Mouse (Mus musculus): ENCODE results near the gene Chit1. TPM values are rescaled to one million over a fixed set of nuclear protein-coding genes. Genes with fewer than 3 reads are reported as not detected.

Chit1 gene
- total RNA-seq, 1 experiment from 2014 or later, result 0.55 TPM

DNA sequence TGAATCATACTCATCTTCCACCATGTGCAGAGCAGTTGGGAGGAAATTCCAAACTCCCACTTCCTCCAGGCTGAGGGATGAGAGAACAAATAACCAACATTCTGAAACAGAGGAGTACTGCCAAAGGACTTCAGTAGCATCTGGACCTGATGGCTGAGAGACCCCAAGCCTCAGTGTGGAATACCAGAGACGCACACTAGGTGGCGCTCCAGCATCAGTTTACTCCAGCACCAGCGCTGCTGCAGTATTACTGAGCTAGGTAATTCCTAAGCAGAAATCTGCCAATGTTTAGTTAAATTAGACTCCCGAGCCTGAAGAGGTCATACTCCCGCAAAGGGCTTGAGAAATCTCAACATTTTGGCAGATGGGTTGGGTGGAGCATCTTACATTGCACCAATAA is 9.1 kb downstream of the Chit1 start:
- ATAC-seq (replicated peaks; ENCODE audit: low read depth, poor library complexity, severe bottlenecking), result peak; percentile 93

DNA sequence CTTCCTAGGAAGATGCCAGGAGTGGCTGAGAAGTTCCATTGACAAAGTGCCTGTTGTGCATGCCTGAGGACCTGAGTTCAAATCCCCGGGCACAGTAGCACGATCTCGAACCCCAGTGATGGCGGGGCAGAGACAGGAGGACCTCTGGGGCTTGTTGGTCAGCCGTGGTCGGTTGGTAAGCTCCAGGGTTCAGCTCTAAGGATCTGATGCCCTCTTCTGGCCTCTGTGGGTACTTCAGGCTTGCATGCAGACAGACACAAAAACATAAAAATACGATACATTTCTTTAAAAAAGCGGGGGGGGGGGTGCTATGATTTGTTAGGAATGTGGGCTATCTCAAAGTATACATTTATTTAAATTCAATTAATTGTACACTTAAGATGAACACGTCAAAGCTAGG is 11.2 kb downstream of the Chit1 start:
- 0 out of 2 replicates have a peak, but pooled peaks have one; percentile 42 for ATAC-seq (replicated peaks; ENCODE audit: low read depth, poor library complexity, severe bottlenecking)

DNA sequence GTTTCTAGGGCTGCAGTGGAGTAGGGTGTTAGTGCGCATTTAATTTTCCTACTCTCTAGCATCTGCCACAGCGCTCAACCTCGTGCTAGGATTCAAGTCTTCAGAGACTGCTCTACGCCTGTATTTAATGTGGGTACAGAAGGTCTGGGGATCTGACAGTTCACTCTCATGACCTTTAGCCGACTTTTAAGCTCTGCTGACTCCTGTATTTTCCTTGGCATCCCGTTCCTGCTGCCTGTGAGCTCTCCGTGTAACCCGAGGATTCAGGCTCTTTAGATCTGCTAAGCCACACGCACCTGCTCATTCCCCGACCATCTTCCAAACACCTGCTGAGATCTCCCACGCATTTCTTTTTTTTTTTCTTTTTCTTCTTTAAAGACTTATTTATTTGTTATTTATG is 22.3 kb downstream of the Chit1 start:
- ATAC-seq (replicated peaks; ENCODE audit: low read depth, poor library complexity, severe bottlenecking), result no peak

DNA sequence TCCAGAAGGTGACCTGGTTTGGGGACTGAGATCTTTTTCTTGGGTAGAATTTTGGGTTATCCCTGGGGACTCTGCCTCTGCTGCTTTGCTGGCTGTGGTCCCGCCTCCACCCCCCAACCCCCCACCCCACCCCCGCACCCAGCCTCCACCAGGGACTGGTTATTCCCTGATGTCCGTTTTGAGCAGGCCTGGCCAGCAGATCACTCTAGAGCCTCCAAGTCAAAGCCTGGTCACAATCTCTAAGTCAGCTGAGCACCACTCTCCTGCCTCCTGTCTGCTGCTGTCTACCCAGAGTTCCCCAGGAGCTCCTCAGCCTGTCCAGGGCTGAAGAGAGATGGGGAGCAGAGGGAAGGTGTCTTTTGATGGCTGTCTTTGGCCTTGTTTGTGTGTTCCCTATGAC is 25.3 kb downstream of the Chit1 start:
- no peak for ATAC-seq (replicated peaks; ENCODE audit: low read depth, poor library complexity, severe bottlenecking)

DNA sequence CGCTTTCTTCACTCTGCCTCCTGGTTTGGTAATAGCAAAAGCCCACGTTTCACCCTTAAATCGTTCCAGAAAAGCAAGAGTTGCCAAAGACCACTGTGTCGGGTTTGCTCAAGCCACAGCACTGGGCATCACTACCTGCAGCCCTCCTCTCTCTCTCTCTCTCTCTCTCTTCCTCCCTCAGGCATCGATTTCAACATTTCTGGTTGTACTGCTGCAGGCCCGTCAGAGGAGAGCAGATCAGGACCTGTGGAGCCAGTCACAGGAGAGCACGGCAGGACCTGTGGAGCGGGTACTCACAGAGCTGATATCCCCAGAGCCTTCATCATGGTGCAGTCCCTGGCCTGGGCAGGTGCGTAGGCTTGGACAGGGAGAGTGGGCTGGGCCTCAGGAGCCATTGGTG is 27.4 kb downstream of the Chit1 start:
- ATAC-seq (replicated peaks; ENCODE audit: low read depth, poor library complexity, severe bottlenecking), result no peak

DNA sequence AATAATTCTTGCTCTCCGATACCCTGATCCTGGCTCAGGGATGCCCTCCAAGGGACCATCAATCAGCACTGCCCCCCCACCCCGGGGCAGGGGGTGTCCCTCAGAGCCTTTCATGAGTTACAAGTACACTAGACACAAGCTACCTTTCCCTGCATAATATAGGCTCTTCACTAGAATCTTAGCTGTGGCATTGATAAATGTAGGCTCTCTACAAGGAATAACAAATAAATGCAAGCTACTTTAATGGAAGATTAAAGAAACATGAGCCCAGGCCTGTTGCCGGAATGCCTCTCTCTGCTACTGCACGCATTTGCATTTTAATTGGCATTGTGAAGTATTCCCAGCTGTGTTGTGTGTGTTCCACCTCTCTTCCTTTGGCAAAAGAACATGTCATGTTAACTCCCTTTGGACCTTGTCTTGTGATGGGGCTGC is 31.3 kb downstream of the Chit1 start:
- ATAC-seq (replicated peaks; ENCODE audit: low read depth, poor library complexity, severe bottlenecking), result no peak

DNA sequence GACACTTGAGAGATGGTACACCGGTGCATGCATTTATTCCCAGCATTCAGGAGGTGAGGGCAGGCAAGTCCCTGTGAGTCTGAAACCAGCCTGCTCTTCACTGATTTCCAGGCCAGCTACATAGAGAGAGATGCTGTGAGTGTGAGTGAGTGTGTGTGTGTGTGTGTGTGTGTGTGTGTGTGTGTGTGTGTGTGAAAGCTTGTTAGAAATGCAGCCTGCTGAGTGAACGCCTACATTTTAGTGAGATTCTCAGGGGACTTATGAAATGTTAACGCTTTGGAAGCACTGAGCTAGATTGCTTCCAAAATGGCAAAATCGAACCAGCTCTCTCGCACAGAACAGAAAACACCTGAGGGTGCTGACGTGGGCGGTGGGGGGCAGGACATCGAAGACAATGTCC is 35.0 kb downstream of the Chit1 start:
- no peak for ATAC-seq (replicated peaks; ENCODE audit: low read depth, poor library complexity, severe bottlenecking)

DNA sequence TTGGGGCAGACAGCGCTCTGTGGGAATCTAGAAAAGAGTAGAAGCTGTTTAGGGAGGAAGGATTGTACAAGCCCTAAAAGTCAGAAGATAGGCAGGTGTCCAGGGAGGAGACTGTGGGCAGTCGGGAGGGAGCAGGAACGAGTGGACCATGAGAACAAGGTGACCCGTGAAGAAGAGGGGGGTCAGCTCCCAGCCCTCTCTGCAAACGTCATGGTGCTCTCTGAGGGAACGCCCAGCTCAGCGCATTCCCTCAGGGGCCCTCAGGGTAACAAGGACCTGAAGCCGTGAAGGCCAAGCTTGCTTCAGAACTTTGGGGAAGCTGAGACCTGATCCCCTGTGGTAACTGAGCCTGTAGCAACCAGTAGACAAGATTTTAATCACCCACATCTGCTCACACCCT is 39.0 kb downstream of the Chit1 start:
- no peak for ATAC-seq (replicated peaks; ENCODE audit: low read depth, poor library complexity, severe bottlenecking)

DNA sequence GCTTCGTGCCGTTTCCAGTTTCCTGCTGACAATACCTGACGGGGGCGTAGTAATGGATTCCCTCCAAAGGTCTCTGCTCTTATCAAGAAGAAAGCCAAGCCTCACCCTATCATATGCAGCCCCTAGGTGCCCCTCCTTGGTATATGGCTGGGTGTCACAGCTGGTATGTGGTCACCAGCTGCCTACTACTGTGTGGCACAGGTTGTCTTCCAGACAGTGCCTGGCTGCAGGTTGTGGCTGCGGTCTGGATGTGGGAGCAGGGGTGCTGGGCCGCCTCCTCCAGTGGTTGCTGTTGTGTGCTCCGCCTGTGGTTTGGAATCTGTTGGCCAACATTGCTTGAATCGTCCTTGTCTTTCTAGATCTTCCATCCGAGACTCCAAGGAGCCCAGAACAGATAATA is 39.7 kb downstream of the Chit1 start:
- ATAC-seq (replicated peaks; ENCODE audit: low read depth, poor library complexity, severe bottlenecking), result no peak

DNA sequence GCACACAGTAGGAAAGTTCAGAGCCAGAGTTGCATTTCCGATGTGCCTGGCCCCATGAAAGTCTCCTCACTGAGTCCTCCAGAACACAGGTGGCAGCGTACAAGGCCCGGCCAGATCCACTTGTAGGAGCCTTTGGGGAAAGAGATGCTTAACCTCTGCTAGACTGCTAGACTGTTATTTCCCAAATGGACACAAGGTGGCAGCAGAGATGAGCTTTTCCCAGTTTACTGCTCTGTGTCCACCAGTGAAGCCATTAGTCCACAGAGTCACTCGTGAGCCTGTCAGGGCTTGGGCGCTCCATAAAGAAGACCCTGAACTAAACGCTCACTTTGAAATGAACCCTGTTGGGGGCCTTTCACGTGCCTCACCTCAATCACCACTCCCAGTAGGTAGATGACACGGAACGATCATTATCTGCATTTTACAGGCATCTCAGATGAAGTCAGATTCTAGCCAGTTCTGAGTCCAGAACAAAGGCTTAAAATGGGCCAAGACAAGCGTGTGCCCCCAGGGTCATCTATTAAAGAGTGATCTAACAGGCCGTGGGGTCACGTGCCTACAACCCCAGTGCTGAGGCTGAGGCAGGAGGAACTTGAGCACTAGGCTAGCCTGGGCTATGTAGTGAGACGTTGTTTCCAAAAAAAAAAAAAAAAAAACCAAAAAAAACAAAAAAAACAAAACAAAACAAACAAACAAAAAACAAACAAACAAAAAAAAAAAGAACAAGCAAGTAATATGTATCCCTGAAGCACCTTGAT is 40.8 kb downstream of the Chit1 start:
- peak; percentile 93 for ATAC-seq (replicated peaks; ENCODE audit: low read depth, poor library complexity, severe bottlenecking)

DNA sequence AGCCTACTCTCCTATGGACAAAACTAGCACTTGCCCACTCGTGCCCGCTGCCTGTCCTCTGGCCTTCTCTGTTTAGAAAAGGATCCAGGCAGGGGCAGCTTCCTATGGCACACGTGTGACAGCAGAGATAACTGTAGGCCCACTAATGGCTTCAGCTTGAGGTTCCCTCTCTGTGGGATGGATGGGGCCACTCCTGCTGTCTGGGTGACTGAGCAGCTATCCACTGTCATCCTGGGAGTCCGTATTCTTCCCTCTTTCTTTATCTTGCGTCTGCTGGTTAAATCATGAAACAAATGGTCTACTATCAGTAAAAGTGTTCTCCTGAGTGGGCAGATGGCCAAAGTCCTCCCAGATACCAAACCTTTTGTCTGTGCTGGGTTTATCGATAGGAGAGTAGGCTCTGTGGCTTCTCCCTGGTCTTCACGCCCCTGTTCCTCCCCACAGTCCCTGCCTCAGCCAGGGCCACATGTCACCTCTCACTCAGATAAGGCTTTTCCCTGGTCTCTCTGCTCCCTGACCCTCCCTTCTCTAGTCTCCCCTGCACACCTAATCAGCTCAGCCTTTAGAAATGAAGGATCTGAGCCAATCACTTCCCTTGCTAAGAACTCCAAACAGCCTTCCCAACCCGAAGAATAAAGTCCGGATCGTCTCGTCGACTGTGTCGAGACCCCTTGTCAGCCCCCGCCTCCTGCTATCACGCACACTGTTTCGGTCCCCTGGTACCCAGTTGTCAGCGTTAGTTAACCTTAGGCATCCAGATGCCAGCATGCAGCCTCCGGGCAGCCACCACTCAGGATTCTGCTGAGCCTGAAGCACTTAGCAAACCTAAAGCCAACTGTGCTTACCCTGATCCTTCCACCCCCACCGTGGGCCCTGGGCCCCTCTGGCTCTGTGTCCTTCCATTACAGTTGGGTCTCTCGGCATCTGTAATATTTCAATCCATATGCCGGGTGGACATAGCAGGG is 41.9 kb downstream of the Chit1 start:
- no peak for ATAC-seq (replicated peaks; ENCODE audit: low read depth, poor library complexity, severe bottlenecking)

DNA sequence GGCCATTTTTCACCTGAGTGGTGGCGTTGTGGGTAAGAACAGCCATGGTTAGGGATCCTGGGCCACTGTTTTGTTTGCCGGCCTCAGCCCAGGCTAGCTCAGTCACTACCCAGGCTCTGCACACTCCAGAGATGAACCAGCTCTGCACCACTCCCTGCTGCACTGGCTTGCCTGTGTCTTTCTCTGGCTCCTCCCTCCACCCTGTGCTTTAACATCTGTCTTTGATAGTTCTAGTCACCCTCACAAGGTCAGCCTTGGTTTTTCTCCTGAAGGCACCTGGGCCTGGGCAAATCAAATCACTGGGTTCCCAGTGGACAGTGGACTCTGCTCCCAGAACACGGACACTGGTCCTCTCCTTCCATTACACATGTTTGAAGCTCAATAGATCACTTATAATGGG is 43.1 kb downstream of the Chit1 start:
- no peak for ATAC-seq (replicated peaks; ENCODE audit: low read depth, poor library complexity, severe bottlenecking)

DNA sequence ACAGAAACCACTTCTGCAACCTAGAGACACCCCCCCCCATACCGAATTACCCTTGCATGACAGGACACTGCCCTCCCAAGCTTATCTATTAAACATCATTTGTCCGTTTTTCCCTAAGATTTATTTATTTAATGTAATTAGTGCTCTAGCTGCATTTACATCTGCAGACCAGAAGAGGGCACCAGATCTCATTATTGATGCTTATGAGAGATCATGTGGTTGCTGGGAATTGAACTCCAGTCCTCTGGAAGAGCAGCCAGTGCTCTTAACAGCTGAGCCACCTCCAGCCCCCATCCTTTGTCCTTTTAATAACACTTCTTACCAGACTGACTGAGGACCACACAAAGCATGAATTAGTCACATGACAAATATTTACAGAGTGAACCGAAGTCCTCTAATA is 43.6 kb downstream of the Chit1 start:
- no peak for ATAC-seq (replicated peaks; ENCODE audit: low read depth, poor library complexity, severe bottlenecking)

DNA sequence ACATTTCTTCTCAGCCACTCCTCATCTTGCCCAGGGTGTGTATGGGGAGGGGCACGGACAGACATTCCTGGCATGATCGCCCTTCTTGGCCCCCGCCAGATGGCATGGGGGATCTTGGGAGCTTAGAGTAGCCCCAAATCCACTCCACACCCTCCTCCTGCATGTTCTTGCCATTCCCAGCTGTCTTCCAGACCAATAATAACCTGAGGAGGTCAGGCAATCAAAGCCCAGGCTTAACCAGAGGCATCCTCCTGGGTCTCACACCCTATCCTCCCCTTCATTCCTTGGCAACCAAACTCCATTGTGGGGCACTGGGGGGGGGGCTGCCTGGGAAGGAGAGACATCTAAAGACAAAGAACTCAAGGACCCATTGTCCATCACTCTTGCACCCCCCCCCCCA is 49.4 kb downstream of the Chit1 start:
- no peak for ATAC-seq (replicated peaks; ENCODE audit: low read depth, poor library complexity, severe bottlenecking)

DNA sequence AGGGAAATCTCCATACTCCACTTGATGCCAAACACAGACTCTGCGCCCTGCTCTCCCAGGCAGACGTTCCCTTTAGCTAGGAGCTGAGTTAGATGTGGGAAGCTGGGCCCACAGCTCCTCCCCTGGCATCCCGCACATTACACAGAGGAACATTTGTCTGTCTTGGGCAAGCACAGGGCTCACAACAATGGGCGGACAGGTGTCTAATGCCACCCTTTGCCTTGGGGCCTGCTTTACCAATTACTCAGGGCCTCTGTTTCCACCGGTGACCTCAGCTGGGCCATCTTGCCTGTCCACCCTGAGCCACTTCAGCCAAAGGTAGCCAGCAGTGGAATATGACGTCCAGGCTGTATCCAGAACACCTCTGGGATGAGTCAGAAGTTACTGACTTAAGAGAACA is 50.4 kb downstream of the Chit1 start:
- no peak for ATAC-seq (replicated peaks; ENCODE audit: low read depth, poor library complexity, severe bottlenecking)

DNA sequence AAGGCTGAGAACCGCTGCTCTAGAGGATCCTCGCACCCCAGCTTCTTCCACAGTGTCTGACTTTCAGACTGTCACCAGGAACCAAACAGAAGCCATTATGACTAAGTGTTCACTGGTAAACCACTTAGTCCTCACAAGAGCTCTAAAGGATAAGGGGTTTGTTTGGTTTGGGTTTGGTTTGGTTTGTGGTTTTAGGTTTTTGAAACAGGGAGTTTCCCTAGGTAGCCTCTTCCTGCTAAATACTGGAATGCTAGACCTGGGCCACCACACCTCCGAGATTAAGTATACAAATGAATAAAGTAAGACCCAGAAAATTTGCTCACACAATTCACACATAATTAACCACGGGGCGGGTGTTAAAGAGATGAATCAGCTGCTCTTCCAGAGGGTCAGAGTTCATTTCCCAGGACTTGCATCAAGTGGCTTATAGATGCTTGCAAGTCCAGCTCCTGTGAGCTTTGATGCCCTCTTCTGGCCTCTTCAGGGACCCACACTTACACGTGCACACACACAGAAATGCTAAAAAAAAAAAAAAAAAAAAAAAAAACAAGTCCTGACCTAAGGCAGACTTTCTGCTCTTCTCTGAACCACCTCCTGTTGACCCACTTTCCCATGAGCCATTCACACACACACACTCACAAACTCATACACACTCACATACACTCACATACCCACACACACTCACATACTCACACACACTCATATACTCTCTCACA is 51.6 kb downstream of the Chit1 start:
- ATAC-seq (replicated peaks; ENCODE audit: low read depth, poor library complexity, severe bottlenecking), result no peak

DNA sequence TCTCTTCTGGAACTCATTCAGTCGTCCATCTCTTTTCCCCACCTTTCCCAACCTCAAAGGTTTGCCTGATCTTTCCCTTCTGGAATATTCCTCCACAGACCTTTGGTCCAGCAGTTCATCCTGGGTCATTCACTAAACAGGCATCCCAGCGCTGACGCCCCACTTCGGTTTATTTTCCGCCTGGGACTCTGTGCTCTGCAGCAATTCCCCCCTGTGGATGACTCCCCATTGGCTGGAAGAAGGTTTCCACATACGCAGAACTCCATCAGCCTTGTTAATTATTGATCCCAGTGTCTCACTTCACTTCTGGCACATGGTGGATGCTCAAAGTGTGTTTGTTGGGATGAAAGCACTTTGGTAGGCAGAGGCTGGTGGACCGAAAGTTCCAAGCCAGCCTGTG is 52.4 kb downstream of the Chit1 start:
- ATAC-seq (replicated peaks; ENCODE audit: low read depth, poor library complexity, severe bottlenecking), result no peak

DNA sequence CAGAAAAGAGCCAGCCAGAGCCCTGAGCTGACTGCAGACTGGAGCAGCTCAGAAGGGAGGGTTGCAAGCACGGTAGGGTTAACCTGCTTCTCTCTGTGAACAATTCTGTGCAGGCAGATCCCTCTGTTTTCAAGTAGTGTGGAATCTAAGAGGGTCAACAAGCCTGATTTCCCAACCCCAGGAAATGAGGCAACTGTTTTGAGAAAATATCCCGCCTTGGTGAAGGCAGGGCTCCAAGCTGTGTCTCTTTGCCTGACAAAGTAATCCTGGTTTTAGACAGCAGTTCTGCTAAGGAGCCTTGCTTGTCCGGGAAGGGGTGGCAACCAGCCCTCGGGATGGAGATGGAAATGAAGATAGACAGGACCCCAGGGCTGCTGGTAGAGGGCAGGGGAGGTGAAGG is 53.4 kb downstream of the Chit1 start:
- no peak for ATAC-seq (replicated peaks; ENCODE audit: low read depth, poor library complexity, severe bottlenecking)

DNA sequence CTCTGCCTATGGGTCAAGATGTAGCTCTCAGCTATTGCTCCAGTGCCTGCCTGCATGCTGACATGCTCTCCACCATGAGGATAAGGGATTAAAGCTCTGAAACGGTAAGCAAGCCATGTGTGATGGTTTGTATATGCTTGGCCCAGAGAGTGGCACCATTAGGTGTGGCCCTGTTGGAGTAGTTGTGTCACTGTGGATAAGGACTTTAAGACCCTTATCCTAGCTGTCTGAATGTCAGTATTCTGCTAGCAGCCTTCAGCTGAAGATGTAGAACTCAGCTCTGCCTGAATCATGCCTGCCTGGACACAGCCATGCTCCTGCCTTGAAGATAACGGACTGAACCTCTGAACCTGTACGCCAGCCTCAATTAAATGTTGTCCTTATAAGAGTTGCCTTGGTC is 55.5 kb downstream of the Chit1 start:
- no peak for ATAC-seq (replicated peaks; ENCODE audit: low read depth, poor library complexity, severe bottlenecking)

DNA sequence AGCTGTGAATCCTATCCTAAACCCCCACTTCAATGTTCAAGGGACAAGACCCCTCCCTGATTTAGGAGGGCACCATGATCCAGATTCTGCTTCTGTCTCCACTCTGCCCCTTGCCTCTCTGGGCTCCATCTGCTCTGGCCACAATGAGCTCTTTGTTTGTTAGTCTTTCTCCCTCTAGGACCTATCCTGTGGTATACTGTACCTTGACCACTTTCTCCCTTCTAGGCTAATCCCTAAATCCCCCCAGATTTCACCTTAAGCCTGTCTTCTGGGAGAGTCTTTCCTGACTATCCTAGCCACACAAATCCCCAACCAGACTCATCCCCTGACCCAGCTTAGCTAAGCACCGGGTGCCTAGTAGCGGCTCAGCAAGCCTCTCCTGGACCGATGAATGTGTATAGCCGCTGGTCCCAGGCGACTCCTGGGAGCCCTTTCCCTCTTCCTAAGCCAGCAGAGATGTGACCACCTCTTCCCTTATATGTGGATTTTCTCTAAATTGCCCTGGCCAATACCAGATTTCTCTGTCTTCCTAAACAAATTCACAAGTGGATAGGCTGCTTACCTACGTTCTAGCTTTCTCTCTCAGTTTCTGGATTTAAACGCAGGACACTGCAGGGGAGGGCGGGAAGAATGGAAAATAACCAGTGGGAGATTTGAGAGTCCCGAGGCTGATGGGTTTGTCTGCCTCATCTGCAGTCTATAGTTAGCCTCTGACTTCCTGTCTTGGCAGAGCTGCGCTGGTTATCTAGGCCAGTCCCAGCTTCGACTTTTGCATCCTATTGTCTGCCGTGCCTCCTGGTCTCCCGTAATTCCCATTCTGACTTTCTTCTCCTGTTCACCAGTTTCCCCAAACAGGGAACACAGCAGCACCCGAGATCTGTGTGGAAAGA is 56.6 kb downstream of the Chit1 start:
- ATAC-seq (replicated peaks; ENCODE audit: low read depth, poor library complexity, severe bottlenecking), result no peak
